Mouse (Mus musculus): ENCODE measurements around the gene Akt1s1.

The Akt1s1 gene

GRCm38 (mm10) chr7:44900632-44901031 lies 51.8 kb downstream of the Akt1s1 start:
- no peak for DNase-seq (ENCODE audit: extremely low read depth, low read depth)

- DNase-seq (ENCODE audit: extremely low read depth, low read depth): no peak
These were observed 52.5 kb downstream of the Akt1s1 start for GRCm38 (mm10) chr7:44901230-44901722.

All from MEL-GATA-1-ER (cell line).